Mouse (Mus musculus): ENCODE measurements around the gene Ces1d. TPM values are rescaled to one million over a fixed set of nuclear protein-coding genes. Genes with fewer than 3 reads are reported as not detected.

Ces1d gene
- polyA plus RNA-seq, 1 experiment, result 996 TPM

DNA sequence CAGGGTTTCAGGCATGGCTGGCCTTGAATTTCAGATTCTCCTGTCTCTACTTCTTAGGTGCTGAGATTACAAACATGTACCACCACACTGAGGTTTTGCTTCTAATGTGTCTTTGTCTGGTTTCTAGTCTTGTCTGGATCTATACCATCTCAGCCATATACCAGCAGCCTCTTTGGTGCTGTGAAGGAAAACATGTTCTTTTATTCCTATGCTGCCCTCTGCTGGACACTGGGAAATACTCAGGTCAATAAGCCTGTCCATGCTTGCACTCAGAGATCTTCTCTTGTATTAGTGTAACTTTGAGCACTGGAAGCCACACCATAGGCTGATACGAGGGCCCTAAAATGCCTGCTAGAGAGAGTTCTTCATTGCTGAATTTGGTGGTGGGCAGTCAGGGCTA is 56.9 kb downstream of the Ces1d start:
- DNase-seq (ENCODE audit: low read depth), result no peak

DNA sequence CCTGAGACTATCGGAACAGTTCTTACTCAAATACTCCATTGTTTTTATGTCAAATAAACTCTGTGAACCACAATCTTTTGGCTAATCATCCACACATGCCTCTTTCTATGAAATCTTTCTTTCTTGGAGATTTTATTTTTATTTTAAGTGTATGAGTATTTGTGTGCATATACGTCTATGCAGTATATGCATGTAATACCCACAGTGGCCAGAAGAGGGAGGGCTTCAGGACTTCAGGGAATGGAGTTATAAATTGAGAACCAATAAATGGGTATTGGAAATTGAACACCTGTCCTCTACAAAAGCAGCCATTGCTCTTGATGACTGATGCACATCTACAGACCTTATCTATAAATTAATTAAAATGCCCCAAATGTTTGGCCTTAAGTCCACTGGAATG is 65.4 kb downstream of the Ces1d start:
- no peak for DNase-seq (ENCODE audit: low read depth)

DNA sequence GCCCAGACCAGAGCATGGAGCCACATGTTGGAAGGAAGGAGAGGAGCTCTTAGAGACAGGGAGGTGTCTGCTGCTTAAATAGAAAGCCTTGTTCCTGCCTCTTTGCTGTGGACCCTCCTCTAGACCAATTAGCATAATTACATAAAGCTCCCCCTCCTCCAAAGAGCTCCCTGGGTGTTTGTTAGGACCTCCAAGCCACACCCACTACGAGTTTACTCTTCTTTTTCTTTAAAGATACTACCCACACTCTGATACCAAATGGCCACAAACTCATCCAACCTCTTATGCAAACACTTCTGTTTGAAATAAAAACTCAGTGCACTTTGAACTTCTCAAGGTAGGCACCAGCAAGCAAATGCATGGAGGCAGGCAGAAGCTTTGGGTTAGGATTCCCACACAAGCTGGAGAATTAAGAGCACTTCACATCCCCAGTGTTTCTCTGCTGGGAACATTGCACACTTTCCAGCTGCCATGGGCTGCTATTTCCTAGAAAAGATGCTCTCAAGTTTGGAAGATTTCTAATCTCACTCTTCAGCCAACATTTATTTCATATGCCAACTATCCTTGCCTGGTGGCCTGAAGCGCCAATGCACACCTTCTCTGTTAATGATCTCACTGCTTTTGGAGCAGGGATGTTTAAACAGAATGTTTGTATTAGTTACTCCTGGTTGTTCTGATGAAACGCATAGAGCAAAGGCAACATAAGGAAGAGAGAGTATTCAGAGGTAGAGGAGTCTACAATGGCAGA is 66.2 kb downstream of the Ces1d start, which contains the start of gene Ces1c:
Ces1c (minus strand) TSS at position 51 of the 748 bp plus-strand sequence.
- no peak for DNase-seq (ENCODE audit: low read depth)

DNA sequence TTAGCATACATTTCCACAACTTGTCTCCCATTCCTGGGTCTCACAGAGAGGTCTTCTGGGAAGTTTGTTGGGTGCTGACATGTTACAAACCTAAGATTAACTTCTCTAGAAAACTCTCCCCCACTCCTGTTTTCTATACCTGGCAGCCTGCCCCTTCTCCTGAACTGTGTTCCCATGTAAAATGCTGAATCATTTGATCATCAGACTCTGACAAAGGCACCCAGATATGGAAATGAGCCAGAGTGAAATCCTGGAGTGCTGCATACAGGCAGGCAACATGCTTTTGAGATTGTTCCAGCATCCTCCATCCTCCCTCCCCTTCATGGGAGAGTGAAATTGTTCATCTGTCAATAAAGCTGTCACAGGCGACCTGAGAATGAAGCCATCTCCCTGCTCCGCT is 71.2 kb downstream of the Ces1d start:
- no peak for DNase-seq (ENCODE audit: low read depth)

DNA sequence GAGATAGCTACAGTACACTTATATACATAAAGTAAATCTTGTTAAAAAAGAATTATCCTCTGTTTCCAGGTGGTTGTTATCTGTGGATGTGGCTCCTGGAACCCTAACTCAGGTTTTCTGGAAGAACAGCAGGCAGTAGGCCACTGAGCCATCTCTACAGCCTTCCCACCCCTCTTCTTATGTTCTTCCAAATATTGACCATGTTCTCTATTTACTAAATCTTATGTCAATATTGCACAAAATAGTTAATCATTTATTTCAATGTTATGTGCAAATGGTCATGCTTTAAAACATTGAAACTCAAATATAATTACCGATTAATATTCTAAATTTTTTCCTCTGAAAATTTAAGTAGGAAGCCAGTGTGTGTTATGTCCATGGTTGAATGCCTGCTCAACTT is 75.6 kb downstream of the Ces1d start:
- no peak for DNase-seq (ENCODE audit: low read depth)

Other genes starting within 250 kb of the Ces1d start
- gene Slc6a2, start 237.8 kb downstream of the Ces1d start, polyA plus RNA-seq (2012; rRNA removed), result 0.42 and 0.90 TPM in 2 replicates
- gene Ces1a, start 149.6 kb downstream of the Ces1d start, polyA plus RNA-seq (2012; rRNA removed), result not detected in 2 replicates
- gene Ces1b, start 117.8 kb downstream of the Ces1d start, polyA plus RNA-seq (2012; rRNA removed), result 0.27 and 0.35 TPM in 2 replicates
- gene Ces1c, start 66.6 kb downstream of the Ces1d start, polyA plus RNA-seq (2012; rRNA removed), result 1.7 TPM in 1 of 2 replicates, not detected in the other
- gene Ces1e, start 31.8 kb upstream of the Ces1d start, polyA plus RNA-seq (2012; rRNA removed), result 4.3 and 7.2 TPM in 2 replicates
- gene Ces1f, start 81.9 kb upstream of the Ces1d start, polyA plus RNA-seq (2012; rRNA removed), result 19.4 and 35.6 TPM in 2 replicates
- 0.06 TPM in 1 of 2 replicates, not detected in the other for gene Ces1g, start 139.5 kb upstream of the Ces1d start, polyA plus RNA-seq (2012; rRNA removed)
- gene Ces1h, start 181.9 kb upstream of the Ces1d start, polyA plus RNA-seq (2012; rRNA removed), result not detected in 2 replicates